Mouse (Mus musculus) erythroblast, adult 5-6 weeks (primary cell): ENCODE results near the gene Gucy2d. TPM values are rescaled to one million over a fixed set of nuclear protein-coding genes. Genes with fewer than 3 reads are reported as not detected.

Experiments used
- ATAC-seq: replicated peaks from 2 replicates; pipeline ENCODE4 v1.8.0; 2016; ENCODE audit warnings: moderate number of reproducible peaks, mild to moderate bottlenecking, moderate TSS enrichment, inconsistent platforms; ENCODE audit not compliant: poor library complexity, low FRiP score, severe bottlenecking
- total RNA-seq, 2 experiments: library from RNA; stranded (forward) in 1 of 2; stranded (reverse) in 1 of 2; fragments of 150-400 nt in 1 of 2; fragments of 200-764, 138-1000 nt in 1 of 2; gene quantifications; 2 replicates each; pipeline versions ENCODE4 v1.2.3 to v1.2.4; 2015 to 2017; ENCODE audit warnings: low replicate concordance in 2 of 2

Gene Gucy2d
- total RNA-seq, 2 experiments from 2014 or later = not detected

GRCm38 (mm10) chr7:98504726-98505314, 64.6 kb downstream of the Gucy2d start:
- no peak for ATAC-seq

GRCm38 (mm10) chr7:98505664-98506063, 65.4 kb downstream of the Gucy2d start:
- no peak for ATAC-seq

- no peak for ATAC-seq
Observed at GRCm38 (mm10) chr7:98510961-98511958, 71.0 kb downstream of the Gucy2d start.

GRCm38 (mm10) chr7:98513251-98513650, 73.0 kb downstream of the Gucy2d start:
- ATAC-seq = no peak

- no peak for ATAC-seq
Observed at GRCm38 (mm10) chr7:98522576-98522975, 82.4 kb downstream of the Gucy2d start.

GRCm38 (mm10) chr7:98523070-98523812, 83.0 kb downstream of the Gucy2d start:
- ATAC-seq = no peak

GRCm38 (mm10) chr7:98523813-98524361, 83.7 kb downstream of the Gucy2d start:
- ATAC-seq = no peak

GRCm38 (mm10) chr7:98524401-98524800, 84.2 kb downstream of the Gucy2d start:
- no peak for ATAC-seq

GRCm38 (mm10) chr7:98524869-98525699, 84.9 kb downstream of the Gucy2d start:
- no peak for ATAC-seq

Other genes with a start within 250 kb of the Gucy2d start
- gene B3gnt6, start 240.9 kb upstream of the Gucy2d start, total RNA-seq (2015; ENCODE audit: low replicate concordance) = not detected in 2 replicates
- gene B3gnt6, start 240.9 kb upstream of the Gucy2d start, total RNA-seq (2017; ENCODE audit: low replicate concordance) = not detected in 2 replicates
- gene Acer3, start 119.2 kb upstream of the Gucy2d start, total RNA-seq (2015; ENCODE audit: low replicate concordance) = 18.4 and 22.2 TPM in 2 replicates
- gene Acer3, start 119.2 kb upstream of the Gucy2d start, total RNA-seq (2017; ENCODE audit: low replicate concordance) = 17.0 and 27.6 TPM in 2 replicates
- not detected in 2 replicates for gene Tsku, start 79.1 kb upstream of the Gucy2d start, total RNA-seq (2015; ENCODE audit: low replicate concordance)
- 1.1 TPM in 1 of 2 replicates, not detected in the other for gene Tsku, start 79.1 kb upstream of the Gucy2d start, total RNA-seq (2017; ENCODE audit: low replicate concordance)
- not detected in 2 replicates for gene Lrrc32, start 48.9 kb downstream of the Gucy2d start, total RNA-seq (2015; ENCODE audit: low replicate concordance)
- not detected in 2 replicates for gene Lrrc32, start 48.9 kb downstream of the Gucy2d start, total RNA-seq (2017; ENCODE audit: low replicate concordance)
- gene Emsy, start 216.4 kb downstream of the Gucy2d start, total RNA-seq (2015; ENCODE audit: low replicate concordance) = 69.6 and 81.7 TPM in 2 replicates
- 50.3 and 55.3 TPM in 2 replicates for gene Emsy, start 216.4 kb downstream of the Gucy2d start, total RNA-seq (2017; ENCODE audit: low replicate concordance)